Mouse (Mus musculus): Measurements from ENCODE around the gene Itpr3.

The Itpr3 gene

GRCm38 (mm10) chr17:27056812-27057516 lies at the start of gene Itpr3:
Gene Itpr3, plus strand, starts transcription at chr17:27057304.
- no peak for DNase-seq (ENCODE audit: low read depth, low spot score)

- DNase-seq (ENCODE audit: low read depth, low spot score) = no peak
Observed at GRCm38 (mm10) chr17:27008277-27008676, 48.8 kb upstream of the Itpr3 start.

GRCm38 (mm10) chr17:27011167-27011566 lies 45.9 kb upstream of the Itpr3 start:
- DNase-seq (ENCODE audit: low read depth, low spot score) = no peak

GRCm38 (mm10) chr17:27011998-27012672 lies 45.0 kb upstream of the Itpr3 start:
- DNase-seq (ENCODE audit: low read depth, low spot score) = no peak

GRCm38 (mm10) chr17:27012909-27013308 lies 44.2 kb upstream of the Itpr3 start:
- DNase-seq (ENCODE audit: low read depth, low spot score) = no peak

- DNase-seq (ENCODE audit: low read depth, low spot score) = peak; percentile 72
Observed at GRCm38 (mm10) chr17:27017564-27018499, 39.3 kb upstream of the Itpr3 start.

- DNase-seq (ENCODE audit: low read depth, low spot score) = no peak
Observed at GRCm38 (mm10) chr17:27018555-27019196, 38.4 kb upstream of the Itpr3 start.

- DNase-seq (ENCODE audit: low read depth, low spot score) = no peak
Observed at GRCm38 (mm10) chr17:27021076-27021475, 36.0 kb upstream of the Itpr3 start.

GRCm38 (mm10) chr17:27021736-27022135 lies 35.4 kb upstream of the Itpr3 start:
- no peak for DNase-seq (ENCODE audit: low read depth, low spot score)

GRCm38 (mm10) chr17:27023342-27023741 lies 33.8 kb upstream of the Itpr3 start:
- no peak for DNase-seq (ENCODE audit: low read depth, low spot score)

GRCm38 (mm10) chr17:27025326-27025902 lies 31.7 kb upstream of the Itpr3 start:
- DNase-seq (ENCODE audit: low read depth, low spot score) = no peak

- no peak for DNase-seq (ENCODE audit: low read depth, low spot score)
Observed at GRCm38 (mm10) chr17:27025951-27026350, 31.2 kb upstream of the Itpr3 start.

GRCm38 (mm10) chr17:27027460-27028283 lies 29.4 kb upstream of the Itpr3 start:
- peak; percentile 47 for DNase-seq (ENCODE audit: low read depth, low spot score)

- DNase-seq (ENCODE audit: low read depth, low spot score) = peak; percentile 56
Observed at GRCm38 (mm10) chr17:27028284-27028795, 28.8 kb upstream of the Itpr3 start.

GRCm38 (mm10) chr17:27028909-27029308 lies 28.2 kb upstream of the Itpr3 start, which contains the start of gene Bak1:
Gene Bak1, minus strand, starts transcription at chr17:27029009.
- DNase-seq (ENCODE audit: low read depth, low spot score) = no peak

- no peak for DNase-seq (ENCODE audit: low read depth, low spot score)
Observed at GRCm38 (mm10) chr17:27029431-27029830, 27.7 kb upstream of the Itpr3 start.

- DNase-seq (ENCODE audit: low read depth, low spot score) = no peak
Observed at GRCm38 (mm10) chr17:27030896-27031295, 26.2 kb upstream of the Itpr3 start.

- DNase-seq (ENCODE audit: low read depth, low spot score) = no peak
Observed at GRCm38 (mm10) chr17:27032328-27032727, 24.8 kb upstream of the Itpr3 start.

GRCm38 (mm10) chr17:27032869-27033268 lies 24.2 kb upstream of the Itpr3 start:
- peak; percentile 50 for DNase-seq (ENCODE audit: low read depth, low spot score)

- DNase-seq (ENCODE audit: low read depth, low spot score) = no peak
Observed at GRCm38 (mm10) chr17:27036465-27036864, 20.6 kb upstream of the Itpr3 start.
